23 mouse cellular contexts compared by ENCODE assay signal in genomic region chr11:55701921-55702320, GRCm38 (mm10).
"Had no signal": no experiment of that assay in that cellular context is flagged by ENCODE, and none has a peak within 500 bp of the region (broad histone marks: within the 10 kb centered on the region; RNA-seq: fewer than 3 reads in every experiment).

No protein-coding gene starts in this region.

- H3K4me2 ChIP-seq: heart, embryonic 11.5 days; heart, embryonic 13.5 days; heart, embryonic 15.5 days; hindbrain, embryonic 13.5 days; hindbrain, embryonic 15.5 days; limb, embryonic 13.5 days; limb, embryonic 15.5 days; liver, embryonic 12.5 days had no signal

- H3K9ac ChIP-seq: forebrain, postnatal 0 days; heart, embryonic 13.5 days; heart, embryonic 15.5 days; hindbrain, embryonic 13.5 days; hindbrain, embryonic 15.5 days; limb, embryonic 13.5 days; limb, embryonic 15.5 days; liver, embryonic 12.5 days; liver, embryonic 14.5 days had no signal

- H3K9me3 ChIP-seq: heart, embryonic 13.5 days; heart, embryonic 15.5 days; hindbrain, embryonic 13.5 days; hindbrain, embryonic 15.5 days; limb, embryonic 13.5 days; limb, embryonic 15.5 days; liver, embryonic 12.5 days had no signal

- H3K27me3 ChIP-seq: heart, embryonic 13.5 days; heart, embryonic 15.5 days; hindbrain, embryonic 13.5 days; hindbrain, embryonic 15.5 days; limb, embryonic 13.5 days; limb, embryonic 15.5 days; liver, embryonic 12.5 days had no signal

- H3K36me3 ChIP-seq: heart, embryonic 13.5 days; heart, embryonic 15.5 days; hindbrain, embryonic 13.5 days; hindbrain, embryonic 15.5 days; limb, embryonic 13.5 days; limb, embryonic 15.5 days; liver, embryonic 12.5 days had no signal

- H3K4me3 ChIP-seq: heart, adult 2 months; heart, embryonic 13.5 days; heart, embryonic 15.5 days; hindbrain, embryonic 13.5 days; hindbrain, embryonic 15.5 days; limb, embryonic 13.5 days; limb, embryonic 15.5 days; liver, embryonic 12.5 days had no signal

- H3K27ac ChIP-seq: heart, adult 2 months; heart, embryonic 13.5 days; heart, embryonic 15.5 days; hindbrain, embryonic 13.5 days; hindbrain, embryonic 15.5 days; hindbrain, postnatal 0 days; kidney, postnatal 0 days; limb, embryonic 13.5 days; limb, embryonic 15.5 days; liver, embryonic 12.5 days; liver, embryonic 14.5 days had no signal

- ATAC-seq: forebrain, postnatal 0 days; hindbrain, postnatal 0 days; intestine, embryonic 16.5 days; liver, embryonic 12.5 days had no signal

- DNase-seq: forebrain, postnatal 0 days; gastrocnemius, postnatal 14 days; gastrocnemius, postnatal 36 days; heart, adult 2 months; heart, postnatal 14 days; heart, postnatal 36 days; kidney, adult 11 months; layer of hippocampus, adult 9-11 months; layer of hippocampus, postnatal 36 days; left cerebral cortex, postnatal 4 days; lung, adult 18-20 months had no signal

- H3K4me1 ChIP-seq: heart, embryonic 13.5 days; heart, embryonic 15.5 days; hindbrain, embryonic 13.5 days; hindbrain, embryonic 15.5 days; limb, embryonic 13.5 days; limb, embryonic 15.5 days; liver, embryonic 12.5 days had no signal
